Mouse (Mus musculus): ENCODE data around the gene Ins2. TPM values are rescaled to one million over a fixed set of nuclear protein-coding genes. Genes with fewer than 3 reads are reported as not detected.
A peak's percentile ranks its signal among the peaks of the same experiment; 100 is the strongest.

Gene Ins2
- polyA plus RNA-seq, 1 experiment from 2014 or later, result 21.6 TPM

DNA sequence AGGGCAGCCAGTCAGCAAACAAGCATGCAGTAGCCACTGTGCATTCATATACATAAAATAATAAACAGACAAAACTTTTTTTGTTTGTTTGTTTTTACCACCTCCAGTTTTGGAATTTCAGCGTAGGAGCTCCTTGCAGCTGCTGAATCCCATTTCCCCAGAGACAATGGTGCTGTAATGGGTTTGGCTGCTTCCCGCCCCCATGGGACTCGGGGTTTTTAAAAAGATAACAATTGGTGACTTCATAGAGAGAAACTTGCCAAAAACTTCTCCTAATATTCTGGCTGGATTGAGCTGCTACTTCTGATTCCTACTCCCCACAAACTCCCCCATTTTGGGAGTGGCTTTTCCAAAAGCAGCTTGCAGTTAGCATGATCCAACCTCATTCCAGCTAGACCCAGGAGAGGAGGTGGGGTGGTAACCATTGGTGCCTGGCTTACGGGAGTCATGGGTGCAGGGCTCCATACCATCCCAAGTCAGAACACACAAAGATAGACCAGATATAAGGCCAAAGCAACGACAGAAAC lies 43.8 kb downstream of the Ins2 start:
- no peaks in the 10 kb centered on the region for H3K4me1 ChIP-seq (ENCODE audit: control insufficient read depth, low read depth, low read length)
- H3K36me3 ChIP-seq (ENCODE audit: control insufficient read depth, insufficient read depth), result no peaks in the 10 kb centered on the region
- ATAC-seq (ENCODE audit: low read depth), result no peak
- WGBS (ENCODE audit: insufficient replicate concordance), result 53% methylated on average over 5 of the region's 5 CpGs
- no peak overlapping the region for H3K9ac ChIP-seq (ENCODE audit: low read depth, low read length)
- H3K27me3 ChIP-seq (ENCODE audit: control insufficient read depth, insufficient read depth, low read depth, low read length), result no peaks in the 10 kb centered on the region
- no peak overlapping the region for H3K4me2 ChIP-seq (ENCODE audit: low read depth, low read length)
- no peak overlapping the region for H3K27ac ChIP-seq (ENCODE audit: low read length)
- H3K9me3 ChIP-seq (replicated peaks; ENCODE audit: control insufficient read depth, low read length), result no peaks in the 10 kb centered on the region
- H3K4me3 ChIP-seq (ENCODE audit: low read depth, low read length), result no peak overlapping the region

DNA sequence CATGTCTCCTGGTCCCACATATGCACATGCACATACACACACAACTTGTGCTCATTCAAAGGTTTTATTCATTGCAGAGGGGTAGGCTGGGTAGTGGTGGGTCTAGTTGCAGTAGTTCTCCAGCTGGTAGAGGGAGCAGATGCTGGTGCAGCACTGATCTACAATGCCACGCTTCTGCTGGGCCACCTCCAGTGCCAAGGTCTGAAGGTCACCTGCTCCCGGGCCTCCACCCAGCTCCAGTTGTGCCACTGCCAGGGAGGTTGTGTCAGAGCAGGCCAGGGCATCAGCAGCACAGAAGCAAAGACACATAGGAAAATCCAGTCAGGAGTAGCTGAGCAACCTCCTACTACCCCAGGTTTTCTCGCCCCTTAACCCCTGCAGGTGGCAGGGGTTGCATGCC lies 64.6 kb downstream of the Ins2 start:
- H3K27ac ChIP-seq (ENCODE audit: low read length), result no peak overlapping the region
- no peak for ATAC-seq (ENCODE audit: low read depth)
- no peak overlapping the region for H3K4me3 ChIP-seq (ENCODE audit: low read depth, low read length)
- H3K9me3 ChIP-seq (replicated peaks; ENCODE audit: control insufficient read depth, low read length), result no peaks in the 10 kb centered on the region
- 56% methylated on average over 3 of the region's 3 CpGs for WGBS (ENCODE audit: insufficient replicate concordance)
- no peaks in the 10 kb centered on the region for H3K36me3 ChIP-seq (ENCODE audit: control insufficient read depth, insufficient read depth)
- no peaks in the 10 kb centered on the region for H3K4me1 ChIP-seq (ENCODE audit: control insufficient read depth, low read depth, low read length)
- no peaks in the 10 kb centered on the region for H3K27me3 ChIP-seq (ENCODE audit: control insufficient read depth, insufficient read depth, low read depth, low read length)
- H3K4me2 ChIP-seq (ENCODE audit: low read depth, low read length), result no peak overlapping the region
- no peak overlapping the region for H3K9ac ChIP-seq (ENCODE audit: low read depth, low read length)

DNA sequence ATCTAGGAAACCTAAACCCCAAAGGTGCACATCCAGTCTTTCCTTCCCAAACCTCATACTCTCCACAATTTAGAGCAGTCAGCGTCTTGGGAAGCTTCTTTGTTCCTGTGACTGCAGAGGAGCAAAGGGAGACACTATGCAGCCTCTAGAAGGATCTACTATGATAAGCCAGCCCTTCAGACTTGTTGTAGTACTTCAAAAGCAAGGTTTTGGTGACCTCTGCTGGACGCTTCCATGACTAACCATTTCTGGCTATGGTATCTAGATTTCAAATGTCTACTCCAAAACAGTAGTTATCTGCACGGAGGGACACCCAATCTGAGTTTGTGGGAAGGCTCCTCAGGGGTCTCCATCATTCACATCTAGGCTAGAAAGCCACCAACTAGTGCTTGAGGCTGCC lies 67.5 kb downstream of the Ins2 start:
- Histone ChIP-seq H3K9ac (ENCODE audit: low read depth, low read length) (no peak overlapping the region), H3K9me3 (replicated peaks; ENCODE audit: control insufficient read depth, low read length) (no peaks in the 10 kb centered on the region), H3K4me2 (ENCODE audit: low read depth, low read length) (no peak overlapping the region), H3K27me3 (ENCODE audit: control insufficient read depth, insufficient read depth, low read depth, low read length) (no peaks in the 10 kb centered on the region), H3K36me3 (ENCODE audit: control insufficient read depth, insufficient read depth) (no peaks in the 10 kb centered on the region), H3K4me1 (ENCODE audit: control insufficient read depth, low read depth, low read length) (no peaks in the 10 kb centered on the region), H3K4me3 (ENCODE audit: low read depth, low read length) (no peak overlapping the region), H3K27ac (ENCODE audit: low read length) (no peak overlapping the region)
- ATAC-seq (ENCODE audit: low read depth), result peak; percentile 24; the same call in 1 of the 2 replicates
- 3% methylated on average over 3 of the region's 3 CpGs for WGBS (ENCODE audit: insufficient replicate concordance)

DNA sequence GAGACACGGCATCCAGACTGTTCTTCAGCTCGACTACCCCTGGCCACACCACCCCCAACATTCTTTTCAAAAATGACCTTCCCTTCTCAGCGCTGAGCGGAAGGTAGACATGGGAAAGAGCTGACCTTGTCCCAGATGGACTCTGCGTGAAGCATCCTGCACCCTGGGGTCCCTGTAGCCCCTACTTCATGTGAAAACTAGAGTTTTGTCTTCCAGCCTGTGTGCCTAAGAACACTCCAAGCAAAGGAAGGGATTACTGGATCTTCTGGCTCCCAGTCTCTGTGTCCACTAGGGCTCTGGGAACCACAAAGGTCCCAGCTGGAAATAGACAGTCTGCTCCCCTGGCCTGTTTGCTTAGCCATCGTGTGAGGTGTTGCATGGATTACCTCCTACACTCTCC lies 68.0 kb downstream of the Ins2 start:
- no peak overlapping the region for H3K27ac ChIP-seq (ENCODE audit: low read length)
- H3K9ac ChIP-seq (ENCODE audit: low read depth, low read length), result no peak overlapping the region
- H3K4me1 ChIP-seq (ENCODE audit: control insufficient read depth, low read depth, low read length), result no peaks in the 10 kb centered on the region
- 45% methylated on average over 6 of the region's 6 CpGs for WGBS (ENCODE audit: insufficient replicate concordance)
- no peak for ATAC-seq (ENCODE audit: low read depth)
- H3K4me2 ChIP-seq (ENCODE audit: low read depth, low read length), result no peak overlapping the region
- H3K9me3 ChIP-seq (replicated peaks; ENCODE audit: control insufficient read depth, low read length), result peaks cover 3% of the 10 kb centered on the region
- H3K36me3 ChIP-seq (ENCODE audit: control insufficient read depth, insufficient read depth), result no peaks in the 10 kb centered on the region
- no peak overlapping the region for H3K4me3 ChIP-seq (ENCODE audit: low read depth, low read length)
- H3K27me3 ChIP-seq (ENCODE audit: control insufficient read depth, insufficient read depth, low read depth, low read length), result no peaks in the 10 kb centered on the region

DNA sequence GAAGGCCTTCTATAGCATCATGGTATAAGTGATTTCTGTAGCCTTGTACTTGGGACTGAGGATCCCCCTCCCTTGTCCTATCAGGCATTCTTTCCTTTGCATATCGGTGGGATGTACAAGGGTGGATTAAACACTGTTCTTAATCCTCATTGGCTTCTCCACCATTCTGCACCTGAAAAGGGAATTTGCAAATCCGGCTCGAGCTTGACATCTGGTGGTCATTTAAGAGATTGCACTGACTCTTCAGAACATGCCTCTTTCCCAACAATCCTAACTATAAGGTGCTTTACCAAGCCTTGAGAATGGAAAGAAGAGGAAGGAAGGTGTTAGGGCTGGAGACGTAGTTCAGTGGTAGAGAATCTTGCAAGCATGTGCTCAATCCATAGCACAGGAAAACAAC lies 71.1 kb downstream of the Ins2 start:
- no peaks in the 10 kb centered on the region; the same call in 1 of the 2 replicates for H3K36me3 ChIP-seq (ENCODE audit: control insufficient read depth, insufficient read depth)
- no peak overlapping the region for H3K27ac ChIP-seq (ENCODE audit: low read length)
- 7% methylated on average over 4 of the region's 4 CpGs for WGBS (ENCODE audit: insufficient replicate concordance)
- ATAC-seq (ENCODE audit: low read depth), result no peak
- no peak overlapping the region for H3K9ac ChIP-seq (ENCODE audit: low read depth, low read length)
- H3K4me2 ChIP-seq (ENCODE audit: low read depth, low read length), result no peak overlapping the region
- H3K9me3 ChIP-seq (replicated peaks; ENCODE audit: control insufficient read depth, low read length), result peaks cover 11% of the 10 kb centered on the region
- no peak overlapping the region for H3K4me3 ChIP-seq (ENCODE audit: low read depth, low read length)
- no peaks in the 10 kb centered on the region for H3K4me1 ChIP-seq (ENCODE audit: control insufficient read depth, low read depth, low read length)
- no peaks in the 10 kb centered on the region for H3K27me3 ChIP-seq (ENCODE audit: control insufficient read depth, insufficient read depth, low read depth, low read length)

DNA sequence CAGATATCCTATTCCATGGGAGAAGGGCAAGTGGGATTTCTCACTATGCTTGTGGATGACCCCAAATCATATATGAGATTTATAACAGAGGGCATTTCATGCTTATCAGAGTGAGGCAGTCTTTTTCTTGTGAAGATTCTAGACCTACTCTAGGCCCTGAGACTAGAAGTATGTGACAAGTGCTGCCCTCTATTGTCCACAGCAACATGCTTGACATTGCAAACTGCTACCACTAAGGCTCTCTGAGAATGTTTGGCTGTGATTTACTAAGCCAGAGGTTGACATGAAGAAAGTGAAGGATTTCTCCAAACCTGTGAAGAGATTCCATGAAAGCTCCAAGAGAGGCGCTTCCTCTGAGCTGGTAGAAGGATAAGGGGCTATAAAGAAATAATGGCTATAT lies 72.1 kb downstream of the Ins2 start:
- 57% methylated on average over 1 of the region's 1 CpGs for WGBS (ENCODE audit: insufficient replicate concordance)
- no peak for ATAC-seq (ENCODE audit: low read depth)
- no peak overlapping the region for H3K4me2 ChIP-seq (ENCODE audit: low read depth, low read length)
- no peak overlapping the region for H3K27ac ChIP-seq (ENCODE audit: low read length)
- no peaks in the 10 kb centered on the region; the same call in 1 of the 2 replicates for H3K36me3 ChIP-seq (ENCODE audit: control insufficient read depth, insufficient read depth)
- no peak overlapping the region for H3K4me3 ChIP-seq (ENCODE audit: low read depth, low read length)
- H3K9ac ChIP-seq (ENCODE audit: low read depth, low read length), result no peak overlapping the region
- no peaks in the 10 kb centered on the region for H3K4me1 ChIP-seq (ENCODE audit: control insufficient read depth, low read depth, low read length)
- H3K27me3 ChIP-seq (ENCODE audit: control insufficient read depth, insufficient read depth, low read depth, low read length), result peaks cover 2% of the 10 kb centered on the region; the same call in 1 of the 2 replicates
- H3K9me3 ChIP-seq (replicated peaks; ENCODE audit: control insufficient read depth, low read length), result peaks cover 11% of the 10 kb centered on the region

DNA sequence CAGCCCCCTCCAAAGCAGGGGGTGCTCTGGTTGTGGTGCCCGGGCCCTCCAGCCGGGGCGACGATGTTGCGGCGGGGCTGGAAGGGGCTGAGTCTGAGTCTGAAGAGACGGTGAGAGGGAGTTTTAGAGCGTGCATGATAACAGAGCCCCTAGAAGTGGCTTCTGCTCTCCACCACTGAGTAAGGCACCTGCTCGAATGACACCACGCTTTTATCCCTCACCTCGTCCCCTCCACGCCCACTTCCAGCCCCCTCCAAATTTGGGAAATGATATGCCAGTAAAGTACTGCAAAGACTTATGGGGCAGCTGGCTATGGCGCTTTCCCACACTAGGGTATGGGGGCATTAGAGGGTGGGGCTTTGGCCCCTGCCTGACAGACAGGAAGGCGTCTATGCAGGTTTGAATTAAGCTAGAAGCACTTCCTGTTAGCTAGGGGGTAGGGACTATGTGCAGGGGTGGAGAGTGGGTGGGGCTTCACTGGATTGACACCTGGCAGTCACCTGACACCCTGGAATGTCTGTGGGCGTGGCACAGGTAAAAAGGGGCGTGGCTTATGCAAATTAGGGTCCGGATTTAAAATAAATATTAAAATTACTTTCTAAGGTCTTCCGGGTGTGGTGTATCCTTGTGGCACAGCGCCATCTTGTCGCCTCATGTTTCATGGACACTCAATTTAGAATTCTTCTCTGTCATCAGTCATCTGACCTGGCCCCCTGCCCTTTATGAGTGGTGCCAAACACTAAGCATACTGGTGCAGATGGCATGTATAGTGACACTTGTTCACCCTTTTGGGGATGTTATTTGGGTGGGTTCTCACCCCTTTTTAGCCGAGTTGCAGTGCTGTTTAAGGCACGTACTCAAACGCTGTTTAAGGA lies 73.2 kb downstream of the Ins2 start, which contains the start of gene Gm49394:
TSS of gene Gm49394 (minus strand) at position 192 of the 875 bp plus-strand sequence.
- Histone ChIP-seq H3K36me3 (ENCODE audit: control insufficient read depth, insufficient read depth) (no peaks in the 10 kb centered on the region; the same call in 1 of the 2 replicates), H3K9ac (ENCODE audit: low read depth, low read length) (no peak within 1 kb of the TSS), H3K4me2 (ENCODE audit: low read depth, low read length) (no peak within 1 kb of the TSS), H3K27me3 (ENCODE audit: control insufficient read depth, insufficient read depth, low read depth, low read length) (peaks cover 11% of the 10 kb centered on the region), H3K4me3 (ENCODE audit: low read depth, low read length) (no peak within 1 kb of the TSS), H3K9me3 (replicated peaks; ENCODE audit: control insufficient read depth, low read length) (peaks cover 11% of the 10 kb centered on the region), H3K4me1 (ENCODE audit: control insufficient read depth, low read depth, low read length) (no peaks in the 10 kb centered on the region), H3K27ac (ENCODE audit: low read length) (no peak within 1 kb of the TSS)
- 75% methylated on average over 23 of the region's 23 CpGs for WGBS (ENCODE audit: insufficient replicate concordance)
- ATAC-seq (ENCODE audit: low read depth), result no peak

DNA sequence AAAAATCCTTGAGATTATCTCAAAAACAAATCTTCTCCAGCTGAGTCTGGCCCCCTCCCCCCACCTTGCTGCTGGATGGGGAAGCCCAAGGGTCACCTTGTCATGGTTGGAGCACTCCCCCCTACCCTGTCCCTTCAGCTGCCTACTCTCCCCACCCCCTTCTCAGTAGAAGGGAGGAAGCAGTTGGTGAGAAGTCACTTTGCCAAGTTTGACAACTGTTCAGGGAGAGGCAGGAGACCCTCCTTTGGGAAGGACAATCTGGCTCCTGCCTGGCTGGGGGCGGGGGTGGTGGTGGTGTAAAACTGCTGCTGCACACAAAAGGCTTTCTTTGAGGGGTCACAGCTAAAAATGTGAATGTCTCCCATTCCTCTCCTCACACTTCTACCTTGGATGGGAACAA lies 74.9 kb downstream of the Ins2 start:
- 67% methylated on average over 1 of the region's 1 CpGs for WGBS (ENCODE audit: insufficient replicate concordance)
- H3K4me1 ChIP-seq (ENCODE audit: control insufficient read depth, low read depth, low read length), result no peaks in the 10 kb centered on the region

DNA sequence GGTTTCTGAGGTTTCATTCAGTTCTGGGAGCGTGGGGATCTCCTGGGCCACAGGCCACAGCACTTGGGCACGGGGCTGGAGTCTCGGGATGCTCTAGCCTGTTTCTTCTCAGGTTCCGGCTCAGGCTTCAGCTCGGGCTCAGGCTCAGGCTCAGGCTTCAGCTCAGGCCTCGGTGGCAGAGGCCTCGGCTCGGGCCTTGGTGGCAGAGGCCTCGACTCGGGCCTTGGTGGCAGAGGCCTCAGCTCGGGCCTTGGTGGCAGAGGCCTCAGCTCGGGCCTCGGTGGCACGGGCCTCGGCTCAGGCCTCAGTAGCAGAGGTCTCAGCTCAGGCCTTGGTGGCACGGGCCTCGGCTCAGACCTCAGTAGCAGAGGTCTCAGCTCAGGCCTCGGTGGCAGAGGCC lies 75.7 kb downstream of the Ins2 start:
- Histone ChIP-seq H3K27ac (ENCODE audit: low read length) (no peak overlapping the region), H3K27me3 (ENCODE audit: control insufficient read depth, insufficient read depth, low read depth, low read length) (peaks cover 35% of the 10 kb centered on the region), H3K4me1 (ENCODE audit: control insufficient read depth, low read depth, low read length) (no peaks in the 10 kb centered on the region), H3K4me2 (ENCODE audit: low read depth, low read length) (no peak overlapping the region), H3K9ac (ENCODE audit: low read depth, low read length) (no peak overlapping the region), H3K4me3 (ENCODE audit: low read depth, low read length) (no peak overlapping the region), H3K36me3 (ENCODE audit: control insufficient read depth, insufficient read depth) (no peaks in the 10 kb centered on the region; the same call in 1 of the 2 replicates), H3K9me3 (replicated peaks; ENCODE audit: control insufficient read depth, low read length) (peaks cover 11% of the 10 kb centered on the region)
- ATAC-seq (ENCODE audit: low read depth), result no peak
- 76% methylated on average over 18 of the region's 18 CpGs for WGBS (ENCODE audit: insufficient replicate concordance)

More for the DNA sequence above, 74.9 kb downstream of the Ins2 start:
- no peak overlapping the region for H3K4me3 ChIP-seq (ENCODE audit: low read depth, low read length)
- no peak for ATAC-seq (ENCODE audit: low read depth)
- peaks cover 11% of the 10 kb centered on the region for H3K9me3 ChIP-seq (replicated peaks; ENCODE audit: control insufficient read depth, low read length)
- H3K36me3 ChIP-seq (ENCODE audit: control insufficient read depth, insufficient read depth), result no peaks in the 10 kb centered on the region; the same call in 1 of the 2 replicates
- no peak overlapping the region for H3K9ac ChIP-seq (ENCODE audit: low read depth, low read length)
- H3K27me3 ChIP-seq (ENCODE audit: control insufficient read depth, insufficient read depth, low read depth, low read length), result peaks cover 27% of the 10 kb centered on the region
- no peak overlapping the region for H3K4me2 ChIP-seq (ENCODE audit: low read depth, low read length)
- H3K27ac ChIP-seq (ENCODE audit: low read length), result no peak overlapping the region
